Mouse (Mus musculus) retina, postnatal 7 days (tissue): ENCODE data around the gene Cnot11.
"Not testable (repeated sequence)": the region's sequence is repeated elsewhere in the genome, so short reads cannot be mapped to it uniquely, and the experiment has no call there.

Experiments
- DNase-seq: peaks from one replicate; pipeline ENCODE4 v3.0.0-alpha.2; 2012; ENCODE audit warnings: low read depth, low spot score

Cnot11 gene

GRCm38 (mm10) chr1:39579139-39579538, 44.3 kb downstream of the Cnot11 start:
- DNase-seq: no peak

- DNase-seq: no peak
Measured at GRCm38 (mm10) chr1:39581215-39581614, 46.4 kb downstream of the Cnot11 start.

- no peak for DNase-seq
Measured at GRCm38 (mm10) chr1:39583173-39583572, 48.4 kb downstream of the Cnot11 start.

GRCm38 (mm10) chr1:39585416-39585815, 50.6 kb downstream of the Cnot11 start:
- no peak for DNase-seq

DNA sequence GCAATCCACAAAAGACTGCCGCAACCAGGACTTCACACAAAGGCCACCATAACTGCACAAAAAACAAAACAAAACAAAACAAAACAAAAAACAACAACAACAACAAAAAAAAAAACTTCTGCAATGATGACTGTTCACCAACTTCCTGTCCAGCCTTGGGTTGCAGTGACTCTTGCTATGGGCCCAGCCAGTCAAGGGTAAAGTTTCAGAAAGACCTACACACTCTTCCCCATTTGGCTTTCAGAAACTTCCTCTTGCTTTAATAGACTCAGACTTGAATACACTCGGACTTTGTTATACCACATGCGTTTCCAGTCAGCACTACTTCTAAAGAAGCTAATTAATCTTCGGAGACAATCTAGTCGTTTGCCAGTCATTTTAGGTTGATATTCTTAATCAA, 55.4 kb downstream of the Cnot11 start:
- DNase-seq: no peak

GRCm38 (mm10) chr1:39591557-39591956, 56.8 kb downstream of the Cnot11 start:
- DNase-seq: not testable (repeated sequence)

DNA sequence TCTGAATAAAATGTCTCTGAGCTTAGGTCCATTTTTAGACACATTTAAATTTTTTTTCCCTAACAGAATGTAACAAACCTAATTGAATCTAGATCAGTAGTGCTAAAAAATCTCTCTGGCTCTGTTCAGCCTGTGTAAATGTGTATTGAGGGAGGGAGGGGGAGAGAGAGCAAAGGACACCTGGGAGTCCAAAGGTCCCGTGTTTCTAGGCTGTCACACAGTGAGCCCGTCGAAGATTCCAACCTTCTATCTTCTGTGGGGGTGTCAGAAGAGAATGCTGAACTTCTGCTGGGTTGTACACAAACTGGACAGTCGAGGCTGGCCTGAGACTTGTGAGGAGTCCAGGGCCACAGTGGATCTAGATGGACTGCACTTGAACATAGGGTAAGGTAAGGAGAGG, 57.3 kb downstream of the Cnot11 start:
- DNase-seq: no peak

GRCm38 (mm10) chr1:39593836-39594235, 59.0 kb downstream of the Cnot11 start:
- no peak for DNase-seq
